Mouse (Mus musculus): Measurements from ENCODE around the gene Ramp3.

DNA sequence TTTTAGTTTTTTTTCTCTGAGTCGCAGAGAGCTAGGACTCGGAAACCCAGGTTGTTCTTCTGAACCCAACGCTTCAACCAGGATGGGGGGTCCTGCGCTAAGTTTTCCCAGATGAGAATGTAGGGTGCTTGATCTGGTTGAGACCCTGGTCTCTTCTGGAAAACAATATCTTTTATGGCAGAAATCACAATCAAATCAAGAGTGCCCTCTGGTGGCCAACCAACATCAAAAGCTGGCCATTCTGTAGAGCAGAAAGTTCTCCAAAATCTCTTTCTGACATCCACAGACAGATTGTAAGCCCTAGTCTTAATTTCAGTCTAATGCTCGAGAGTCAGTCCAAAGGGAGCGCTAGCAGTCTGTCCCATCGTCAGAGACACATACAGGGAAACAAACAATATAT is 50.1 kb downstream of the Ramp3 start:
- TF ChIP-seq POLR2A (IDR thresholded peaks at IDR 0.05; ENCODE audit: low read depth, low read length) (no peak), CTCF (IDR thresholded peaks at IDR 0.05; ENCODE audit: extremely low read depth, insufficient read length, insufficient replicate concordance, low read depth, low read length) (no peak)
